Mouse (Mus musculus) neural tube, embryonic 12.5 days (tissue): ENCODE measurements at regions not wholly inside any gene's neighbourhood (a gene's known extent, or its start where the extent isn't known, plus 50 kb on each side); places are given as distances from the start of the nearest gene placed in this dataset.
A peak's percentile ranks its signal among the peaks of the same experiment; 100 is the strongest.

Source experiments
- ATAC-seq: fragments of 200-750 bp; cut with Nextera tagmentation; 2 replicates; pipeline ENCODE4 v1.8.0; 2017; ENCODE audit warnings: low read depth, mild to moderate bottlenecking, moderate TSS enrichment, moderate library complexity; ENCODE audit not compliant: low FRiP score
- H3K27ac ChIP-seq: fragments of 300-500 bp; sonication (generic); 2 replicates; pipeline ENCODE4 v1.5.1; 2016
- H3K27me3 ChIP-seq: fragments of 300-500 bp; sonication (generic); replicated peaks from 2 replicates; pipeline ENCODE4 v1.6.1; 2016; ENCODE audit warnings: mild to moderate bottlenecking
- H3K36me3 ChIP-seq: fragments of 300-500 bp; sonication (generic); 2 replicates; pipeline ENCODE4 v1.6.1; 2016; ENCODE audit warnings: mild to moderate bottlenecking
- H3K4me1 ChIP-seq: fragments of 300-500 bp; sonication (generic); 2 replicates; pipeline ENCODE4 v1.6.1; 2016
- H3K4me2 ChIP-seq: fragments of 300-500 bp; sonication (generic); replicated peaks from 2 replicates; pipeline ENCODE4 v1.6.1; 2016; ENCODE audit warnings: mild to moderate bottlenecking
- H3K4me3 ChIP-seq: fragments of 300-500 bp; sonication (generic); 2 replicates; pipeline ENCODE4 v1.5.1; 2016
- H3K9ac ChIP-seq: fragments of 300-500 bp; sonication (generic); 2 replicates; pipeline ENCODE4 v1.6.1; 2016; ENCODE audit warnings: mild to moderate bottlenecking
- H3K9me3 ChIP-seq: fragments of 300-500 bp; sonication (generic); 2 replicates; pipeline ENCODE4 v1.6.1; 2016; ENCODE audit warnings: mild to moderate bottlenecking
- WGBS: fragments of 180-500 bp; shearing (Covaris S2); methylation state at CpG from one replicate; pipeline ENCODE4 v1.1.7; 2016; 5-methylcytosine and 5-hydroxymethylcytosine counted together

GRCm38 (mm10) chr5:83890619-83891185 lies 526.5 kb downstream of the Epha5 start:
- no peaks in the 10 kb centered on the region for H3K36me3 ChIP-seq
- no peaks in the 10 kb centered on the region for H3K4me1 ChIP-seq
- no peak overlapping the region for H3K27ac ChIP-seq
- WGBS = 83% methylated on average over 2 of the region's 2 CpGs
- H3K4me2 ChIP-seq = no peak overlapping the region
- H3K9ac ChIP-seq = no peak overlapping the region
- H3K4me3 ChIP-seq = no peak overlapping the region
- no peaks in the 10 kb centered on the region for H3K9me3 ChIP-seq
- ATAC-seq = no peak
- no peaks in the 10 kb centered on the region for H3K27me3 ChIP-seq

GRCm38 (mm10) chr5:83872052-83872451 lies 517.1 kb upstream of the Tecrl start:
- no peak overlapping the region for H3K9ac ChIP-seq
- no peaks in the 10 kb centered on the region for H3K36me3 ChIP-seq
- ATAC-seq = no peak
- H3K4me1 ChIP-seq = no peaks in the 10 kb centered on the region
- no peaks in the 10 kb centered on the region for H3K9me3 ChIP-seq
- no peaks in the 10 kb centered on the region for H3K27me3 ChIP-seq
- no peak overlapping the region for H3K4me2 ChIP-seq
- no peak overlapping the region for H3K4me3 ChIP-seq
- no peak overlapping the region for H3K27ac ChIP-seq
- 46% methylated on average over 1 of the region's 1 CpGs for WGBS

- Histone ChIP-seq H3K36me3 (no peaks in the 10 kb centered on the region), H3K4me1 (no peaks in the 10 kb centered on the region), H3K27ac (no peak overlapping the region), H3K4me2 (no peak overlapping the region), H3K4me3 (no peak overlapping the region), H3K9me3 (no peaks in the 10 kb centered on the region), H3K9ac (no peak overlapping the region), H3K27me3 (no peaks in the 10 kb centered on the region)
- 68% methylated on average over 4 of the region's 4 CpGs for WGBS
- ATAC-seq = no peak
These were observed 513.4 kb upstream of the Tecrl start for GRCm38 (mm10) chr5:83868359-83868758.

- no peaks in the 10 kb centered on the region for H3K27me3 ChIP-seq
- no peak overlapping the region for H3K27ac ChIP-seq
- H3K9ac ChIP-seq = no peak overlapping the region
- H3K4me2 ChIP-seq = no peak overlapping the region
- no peak overlapping the region for H3K4me3 ChIP-seq
- H3K36me3 ChIP-seq = no peaks in the 10 kb centered on the region
- no peak for ATAC-seq
- H3K4me1 ChIP-seq = no peaks in the 10 kb centered on the region
- no peaks in the 10 kb centered on the region for H3K9me3 ChIP-seq
These were observed 506.7 kb upstream of the Tecrl start for GRCm38 (mm10) chr5:83861674-83862073.

GRCm38 (mm10) chr5:83852022-83852421 lies 497.0 kb upstream of the Tecrl start:
- Histone ChIP-seq H3K4me2 (no peak overlapping the region), H3K9me3 (no peaks in the 10 kb centered on the region), H3K4me3 (no peak overlapping the region), H3K9ac (no peak overlapping the region), H3K36me3 (no peaks in the 10 kb centered on the region), H3K4me1 (no peaks in the 10 kb centered on the region), H3K27me3 (no peaks in the 10 kb centered on the region), H3K27ac (no peak overlapping the region)
- ATAC-seq = no peak
- 79% methylated on average over 4 of the region's 4 CpGs for WGBS

- Histone ChIP-seq H3K4me2 (no peak overlapping the region), H3K4me3 (no peak overlapping the region), H3K27me3 (no peaks in the 10 kb centered on the region), H3K27ac (no peak overlapping the region), H3K4me1 (no peaks in the 10 kb centered on the region), H3K36me3 (no peaks in the 10 kb centered on the region), H3K9ac (no peak overlapping the region), H3K9me3 (no peaks in the 10 kb centered on the region)
- no peak for ATAC-seq
- WGBS = 90% methylated on average over 2 of the region's 2 CpGs
These were observed 471.6 kb upstream of the Tecrl start for GRCm38 (mm10) chr5:83826561-83826960.

- H3K4me3 ChIP-seq = no peak overlapping the region
- H3K9ac ChIP-seq = no peak overlapping the region
- H3K9me3 ChIP-seq = no peaks in the 10 kb centered on the region
- no peaks in the 10 kb centered on the region for H3K27me3 ChIP-seq
- no peak overlapping the region for H3K27ac ChIP-seq
- 78% methylated on average over 2 of the region's 2 CpGs for WGBS
- no peak for ATAC-seq
- H3K4me2 ChIP-seq = no peak overlapping the region
- no peaks in the 10 kb centered on the region for H3K36me3 ChIP-seq
- no peaks in the 10 kb centered on the region for H3K4me1 ChIP-seq
These were observed 470.0 kb upstream of the Tecrl start for GRCm38 (mm10) chr5:83824838-83825466.

- ATAC-seq = no peak
- Histone ChIP-seq H3K4me2 (no peak overlapping the region), H3K4me3 (no peak overlapping the region), H3K4me1 (no peaks in the 10 kb centered on the region), H3K9ac (no peak overlapping the region), H3K27me3 (no peaks in the 10 kb centered on the region), H3K36me3 (no peaks in the 10 kb centered on the region), H3K27ac (no peak overlapping the region), H3K9me3 (no peaks in the 10 kb centered on the region)
- 89% methylated on average over 2 of the region's 2 CpGs for WGBS
These were observed 456.3 kb upstream of the Tecrl start for GRCm38 (mm10) chr5:83811309-83811708.

- no peaks in the 10 kb centered on the region for H3K9me3 ChIP-seq
- H3K4me1 ChIP-seq = no peaks in the 10 kb centered on the region
- no peak overlapping the region for H3K4me3 ChIP-seq
- no peak overlapping the region for H3K9ac ChIP-seq
- H3K27ac ChIP-seq = no peak overlapping the region
- H3K36me3 ChIP-seq = no peaks in the 10 kb centered on the region
- WGBS = 76% methylated on average over 3 of the region's 3 CpGs
- no peaks in the 10 kb centered on the region for H3K27me3 ChIP-seq
- no peak for ATAC-seq
- H3K4me2 ChIP-seq = no peak overlapping the region
These were observed 445.0 kb upstream of the Tecrl start for GRCm38 (mm10) chr5:83800028-83800427.

- no peak overlapping the region for H3K4me2 ChIP-seq
These were observed 425.4 kb upstream of the Tecrl start for GRCm38 (mm10) chr5:83780419-83780818.

GRCm38 (mm10) chr5:83778310-83778972 lies 423.4 kb upstream of the Tecrl start:
- Histone ChIP-seq H3K4me3 (no peak overlapping the region), H3K4me1 (no peaks in the 10 kb centered on the region), H3K9me3 (no peaks in the 10 kb centered on the region), H3K36me3 (no peaks in the 10 kb centered on the region), H3K27ac (no peak overlapping the region), H3K27me3 (no peaks in the 10 kb centered on the region), H3K4me2 (no peak overlapping the region), H3K9ac (no peak overlapping the region)
- 35% methylated on average over 3 of the region's 3 CpGs for WGBS
- 0 out of 2 replicates have a peak, but pooled peaks have one; percentile 21 for ATAC-seq

More at GRCm38 (mm10) chr5:83780419-83780818, 425.4 kb upstream of the Tecrl start:
- Histone ChIP-seq H3K9me3 (no peaks in the 10 kb centered on the region), H3K9ac (no peak overlapping the region), H3K27me3 (no peaks in the 10 kb centered on the region), H3K36me3 (no peaks in the 10 kb centered on the region), H3K4me1 (no peaks in the 10 kb centered on the region), H3K4me3 (no peak overlapping the region), H3K27ac (no peak overlapping the region)
- 41% methylated on average over 1 of the region's 1 CpGs for WGBS
- no peak for ATAC-seq

GRCm38 (mm10) chr5:83741913-83742312 lies 386.9 kb upstream of the Tecrl start:
- no peak for ATAC-seq
- no peak overlapping the region for H3K9ac ChIP-seq
- 86% methylated on average over 3 of the region's 3 CpGs for WGBS
- H3K4me1 ChIP-seq = no peaks in the 10 kb centered on the region
- no peak overlapping the region for H3K27ac ChIP-seq
- H3K4me2 ChIP-seq = no peak overlapping the region
- no peaks in the 10 kb centered on the region for H3K36me3 ChIP-seq
- H3K9me3 ChIP-seq = no peaks in the 10 kb centered on the region
- no peaks in the 10 kb centered on the region for H3K27me3 ChIP-seq
- no peak overlapping the region for H3K4me3 ChIP-seq

- Histone ChIP-seq H3K9me3 (no peaks in the 10 kb centered on the region), H3K36me3 (no peaks in the 10 kb centered on the region), H3K4me3 (no peak overlapping the region), H3K9ac (no peak overlapping the region), H3K27me3 (no peaks in the 10 kb centered on the region), H3K4me2 (no peak overlapping the region), H3K4me1 (no peaks in the 10 kb centered on the region), H3K27ac (no peak overlapping the region)
- 58% methylated on average over 1 of the region's 1 CpGs for WGBS
- peak; percentile 66 for ATAC-seq
These were observed 340.4 kb upstream of the Tecrl start for GRCm38 (mm10) chr5:83695383-83695782.
